Mouse (Mus musculus) spleen, adult 12 weeks (tissue): Measurements from ENCODE around the gene Olfr1104.

Experiments
- DNase-seq: peaks from one replicate; pipeline ENCODE4 v3.0.0; 2022; ENCODE audit warnings: low spot score

Gene Olfr1104

DNA sequence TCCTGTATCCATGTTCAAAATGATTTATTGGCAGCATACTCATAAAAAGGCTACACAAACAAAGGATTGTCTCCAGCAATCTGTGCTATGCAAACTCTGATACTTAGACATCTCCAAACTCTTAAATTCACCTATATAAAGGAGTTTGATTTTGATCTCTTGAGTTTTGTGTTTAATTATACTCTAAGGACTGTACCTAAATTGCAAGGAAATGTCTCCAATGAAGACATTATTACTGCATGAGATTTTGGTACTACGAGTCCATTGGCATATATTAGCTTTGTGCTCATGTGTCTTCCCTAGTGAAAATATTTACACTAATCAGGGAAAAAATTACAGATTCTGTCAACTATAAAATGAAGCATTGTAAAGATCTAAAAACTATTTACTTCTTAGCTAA, at the start of gene Olfr1104:
Gene Olfr1104, minus strand, starts transcription at position 101 of the 400 bp plus-strand sequence.
- no peak for DNase-seq

DNA sequence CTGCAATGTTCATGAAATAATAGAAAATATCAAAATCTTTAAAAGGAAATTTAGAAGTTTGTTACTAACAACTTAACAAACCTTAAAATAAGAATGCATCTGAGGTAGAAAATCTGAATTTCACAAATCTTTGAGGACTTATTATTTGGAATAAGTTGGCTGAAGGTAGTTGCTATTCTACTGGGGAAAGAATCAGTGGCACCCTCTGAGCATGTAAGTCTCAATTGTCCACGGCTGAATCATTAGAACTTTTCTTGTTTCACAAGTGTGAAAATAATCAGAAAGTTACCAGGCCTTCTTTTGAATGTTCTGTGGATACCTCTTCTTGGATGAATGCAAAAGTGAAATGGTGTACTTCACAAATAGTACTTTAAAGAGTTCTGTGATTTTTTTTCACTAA, 48.8 kb upstream of the Olfr1104 start, which contains the start of gene Olfr1107:
Gene Olfr1107, minus strand, starts transcription at position 101 of the 400 bp plus-strand sequence.
- no peak for DNase-seq

DNA sequence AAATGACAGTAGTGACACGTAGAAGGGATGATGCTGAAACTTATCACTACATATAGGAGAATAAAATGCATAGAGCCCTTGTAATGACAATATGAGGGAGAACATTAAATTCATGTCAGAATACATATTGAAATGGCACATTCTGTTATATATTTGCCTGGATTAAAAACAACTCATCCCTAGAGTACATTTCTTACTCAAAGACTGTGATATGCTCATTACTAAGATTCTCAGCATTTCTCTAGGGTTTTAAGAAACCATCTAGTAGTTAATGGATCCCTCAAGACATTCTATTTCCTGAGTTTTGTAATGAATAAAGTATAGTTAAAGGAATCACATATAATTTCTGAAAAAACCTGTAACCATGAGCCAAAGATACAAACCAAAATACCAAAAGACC, 25.3 kb upstream of the Olfr1104 start, which contains the start of gene Olfr1106:
Gene Olfr1106, minus strand, starts transcription at position 101 of the 400 bp plus-strand sequence.
- DNase-seq: no peak

DNA sequence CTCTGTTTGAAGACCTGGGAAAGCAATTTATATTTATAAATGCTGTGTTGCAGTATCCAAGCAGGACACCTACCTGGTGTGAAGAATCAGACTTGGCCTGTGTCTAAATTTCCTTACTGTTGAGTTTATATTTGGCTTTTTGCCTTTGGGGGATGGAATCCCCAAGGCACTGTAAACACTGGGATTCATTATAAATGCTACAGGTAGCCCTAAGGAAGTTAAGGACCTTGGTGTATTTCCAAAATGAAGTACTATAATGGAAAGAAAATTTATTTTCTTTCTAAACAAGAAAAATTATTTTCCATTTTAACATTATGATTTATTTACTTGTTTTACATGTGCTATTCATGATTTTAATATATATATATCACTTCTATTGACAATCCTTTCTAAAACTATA, 9.6 kb upstream of the Olfr1104 start, which contains the start of gene Olfr1105:
Gene Olfr1105, minus strand, starts transcription at position 101 of the 400 bp plus-strand sequence.
- DNase-seq: no peak

DNA sequence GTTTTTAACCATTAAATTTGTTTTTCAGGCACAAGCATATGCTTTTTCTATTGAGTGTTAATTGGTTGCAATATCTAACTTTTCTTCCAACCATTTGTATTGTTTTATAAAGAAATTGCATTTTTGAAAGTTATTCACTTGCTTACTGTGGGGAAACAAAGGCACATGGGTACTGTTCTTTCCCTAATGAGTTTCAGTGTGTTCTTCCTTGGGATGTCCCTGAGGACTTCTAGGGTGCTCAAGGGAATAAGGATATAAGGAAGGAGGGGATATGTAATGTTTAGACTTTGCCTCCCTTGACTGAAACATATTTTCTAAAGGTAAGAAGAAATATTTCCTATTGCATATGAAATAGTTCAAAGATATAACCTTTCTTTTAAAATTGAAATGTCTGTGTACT, 28.8 kb downstream of the Olfr1104 start, which contains the start of gene Olfr1102:
Gene Olfr1102, plus strand, starts transcription at position 301 of the 400 bp plus-strand sequence.
- no peak for DNase-seq

DNA sequence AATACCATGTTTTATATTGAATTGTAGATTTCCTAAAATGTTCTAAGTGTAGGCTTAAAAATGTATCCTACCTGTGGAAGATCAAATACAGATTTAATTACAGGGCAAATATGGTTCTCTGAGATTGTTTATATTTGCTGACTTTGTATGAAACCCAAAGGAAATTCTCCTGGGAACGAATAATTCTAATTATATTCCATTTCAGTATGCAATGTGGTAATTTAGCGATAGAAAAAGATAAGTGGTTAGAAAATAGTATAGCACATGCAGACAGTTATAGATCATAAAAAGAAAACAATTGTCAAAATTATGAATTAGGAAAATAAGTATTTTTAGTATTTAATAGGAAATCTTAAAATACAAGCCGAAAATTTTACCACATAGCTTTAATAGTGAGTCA, 35.8 kb downstream of the Olfr1104 start, which contains the start of gene Olfr1101:
Gene Olfr1101, minus strand, starts transcription at position 101 of the 400 bp plus-strand sequence.
- DNase-seq: no peak

DNA sequence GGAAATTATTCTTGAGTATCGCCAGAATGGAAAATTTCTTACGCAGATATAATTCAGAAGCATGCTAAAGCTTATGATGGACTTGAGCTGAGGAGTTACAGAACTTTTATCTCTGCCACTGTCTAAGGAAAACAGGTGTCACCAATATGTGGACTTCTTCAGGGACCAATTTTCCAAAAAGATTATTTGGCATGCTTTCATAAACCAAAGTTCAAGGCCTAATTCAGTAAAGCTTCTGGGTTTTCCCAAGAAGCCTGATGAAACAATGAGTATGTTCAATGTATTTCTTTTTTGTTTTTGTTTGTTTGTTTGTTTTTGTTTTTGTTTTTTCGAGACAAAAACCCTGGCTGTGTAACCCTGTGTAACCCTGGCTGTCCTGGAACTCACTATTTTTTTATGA, 47.0 kb downstream of the Olfr1104 start, which contains the start of gene Olfr1100:
Gene Olfr1100, minus strand, starts transcription at position 101 of the 400 bp plus-strand sequence.
- DNase-seq: no peak
